Mouse (Mus musculus) E14TG2a.4 (cell line): ENCODE measurements at regions not wholly inside any gene's neighbourhood (a gene's known extent, or its start where the extent isn't known, plus 50 kb on each side); places are given as distances from the start of the nearest gene placed in this dataset.
"Not testable (repeated sequence)": the region's sequence is repeated elsewhere in the genome, so short reads cannot be mapped to it uniquely, and the experiment has no call there.

Source experiments
- CTCF ChIP-seq: conservative IDR thresholded peaks from 2 replicates; pipeline ENCODE4 v1.5.1; 2014; ENCODE audit warnings: low read length
- NANOG ChIP-seq: IDR thresholded peaks from 2 replicates; pipeline ENCODE4 v1.6.1; 2014; ENCODE audit warnings: borderline replicate concordance, low read length, mixed read lengths
- POU5F1 ChIP-seq: IDR thresholded peaks from 2 replicates; pipeline ENCODE4 v1.6.1; 2014; ENCODE audit warnings: low read length, borderline replicate concordance

DNA sequence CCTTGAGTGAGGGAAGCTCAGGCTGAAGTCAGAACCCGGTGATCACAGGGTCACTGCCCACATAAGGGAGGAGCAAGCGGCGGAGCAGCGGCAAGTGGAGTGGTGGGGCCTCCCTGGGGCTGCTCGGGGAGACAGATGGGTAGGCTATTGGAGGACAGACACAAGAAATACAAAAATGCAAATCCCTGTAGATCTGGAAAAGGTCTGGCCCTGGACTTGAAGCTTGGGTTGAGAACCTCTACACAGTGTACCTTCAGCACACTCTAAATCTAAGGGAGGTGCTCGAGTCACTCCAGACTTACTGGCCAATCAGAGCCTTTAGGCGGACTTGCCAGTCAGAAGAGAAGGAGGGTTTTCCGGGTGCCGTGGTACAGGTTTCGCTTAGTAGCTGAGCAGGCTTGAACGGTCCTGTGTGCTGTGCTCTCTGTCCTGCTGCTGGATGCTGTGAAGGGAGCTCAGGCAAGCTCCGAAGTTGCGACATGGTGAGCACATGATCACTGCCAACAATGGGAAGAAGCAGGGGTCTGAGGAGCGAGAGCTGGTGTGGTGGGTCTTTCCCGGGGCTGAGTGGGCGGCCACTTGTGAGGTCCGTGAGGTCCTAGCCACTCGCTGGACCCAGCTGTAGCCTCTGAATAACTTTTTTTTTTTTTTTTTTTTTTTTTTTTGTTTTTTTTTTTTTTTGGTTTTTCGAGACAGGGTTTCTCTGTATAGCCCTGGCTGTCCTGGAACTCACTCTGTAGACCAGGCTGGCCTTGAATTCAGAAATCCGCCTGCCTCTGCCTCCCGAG lies 114.9 kb upstream of the Mettl4 start:
- not testable (repeated sequence) for TF ChIP-seq CTCF, POU5F1, NANOG
